Mouse (Mus musculus) ovary, adult 18-20 months (tissue): ENCODE measurements around the gene Scd3.
"Not testable (repeated sequence)": the region's sequence is repeated elsewhere in the genome, so short reads cannot be mapped to it uniquely, and the experiment has no call there.

Source experiments
- DNase-seq: peaks from one replicate; pipeline ENCODE4 v3.0.0; 2022; ENCODE audit warnings: low spot score, mixed read lengths

Gene Scd3

DNA sequence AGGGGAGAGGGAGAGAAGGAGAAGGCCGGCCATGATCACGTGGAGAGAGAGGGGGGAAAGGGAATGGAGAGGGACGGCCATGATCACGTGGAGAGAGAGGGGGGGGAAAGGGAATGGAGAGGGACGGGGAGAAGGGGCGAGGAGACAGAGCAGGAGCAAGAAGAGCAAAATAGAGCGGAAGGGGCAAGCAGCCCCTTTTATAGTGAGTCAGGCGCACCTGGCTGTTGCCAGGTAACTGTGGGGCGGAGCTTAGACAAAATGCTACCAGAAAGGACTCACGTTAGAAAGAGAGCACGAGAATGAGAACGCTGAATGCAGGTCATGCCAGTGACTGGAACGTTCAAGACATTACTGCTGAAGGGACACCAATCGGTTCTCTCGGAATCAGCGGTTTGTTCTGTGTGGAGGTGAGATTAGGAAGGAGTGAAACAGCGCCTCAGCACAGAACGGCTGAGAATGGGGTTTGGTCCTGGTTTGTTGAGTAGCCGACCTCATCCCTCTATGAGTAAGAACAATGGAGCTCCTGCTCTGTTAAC is 34.5 kb downstream of the Scd3 start:
- no peak for DNase-seq

DNA sequence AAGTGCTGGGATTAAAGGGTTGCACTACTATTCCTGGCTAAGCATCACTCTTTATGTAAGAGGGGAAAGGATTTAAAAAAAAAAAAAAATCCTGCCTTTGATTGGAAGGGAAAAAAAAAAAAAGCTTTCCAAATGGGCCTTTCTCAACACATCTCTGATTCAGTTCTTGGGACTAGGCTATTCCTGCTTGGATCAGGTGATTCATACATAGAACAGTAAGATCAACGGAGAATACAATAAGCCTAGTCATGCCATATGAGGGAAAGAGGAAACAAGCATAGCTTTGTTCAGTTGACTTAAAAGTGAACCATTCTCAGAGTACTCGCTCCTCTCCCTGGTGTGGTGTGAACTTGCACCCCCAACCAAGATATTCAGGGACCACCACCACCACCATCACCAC is 35.8 kb downstream of the Scd3 start:
- no peak for DNase-seq

DNA sequence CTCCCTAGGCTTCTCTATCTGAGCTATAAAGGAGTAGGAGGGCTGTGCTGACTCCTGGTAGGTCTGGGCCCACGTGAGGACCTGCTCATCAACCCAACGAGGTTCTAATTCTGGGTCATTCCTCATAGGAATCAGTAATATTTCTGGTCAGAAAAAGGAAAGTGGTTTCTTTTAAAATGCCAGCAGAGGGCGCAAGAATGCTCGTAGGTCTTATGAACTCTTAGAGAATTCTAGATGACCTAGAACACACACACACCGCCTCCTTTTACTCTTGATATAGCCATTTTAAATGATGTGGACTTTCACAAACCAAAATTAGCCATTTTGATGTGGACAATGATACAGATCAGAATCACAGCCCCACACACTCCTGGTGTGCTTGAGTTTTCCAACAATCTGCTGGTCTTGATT is 42.7 kb downstream of the Scd3 start:
- DNase-seq, result no peak

DNA sequence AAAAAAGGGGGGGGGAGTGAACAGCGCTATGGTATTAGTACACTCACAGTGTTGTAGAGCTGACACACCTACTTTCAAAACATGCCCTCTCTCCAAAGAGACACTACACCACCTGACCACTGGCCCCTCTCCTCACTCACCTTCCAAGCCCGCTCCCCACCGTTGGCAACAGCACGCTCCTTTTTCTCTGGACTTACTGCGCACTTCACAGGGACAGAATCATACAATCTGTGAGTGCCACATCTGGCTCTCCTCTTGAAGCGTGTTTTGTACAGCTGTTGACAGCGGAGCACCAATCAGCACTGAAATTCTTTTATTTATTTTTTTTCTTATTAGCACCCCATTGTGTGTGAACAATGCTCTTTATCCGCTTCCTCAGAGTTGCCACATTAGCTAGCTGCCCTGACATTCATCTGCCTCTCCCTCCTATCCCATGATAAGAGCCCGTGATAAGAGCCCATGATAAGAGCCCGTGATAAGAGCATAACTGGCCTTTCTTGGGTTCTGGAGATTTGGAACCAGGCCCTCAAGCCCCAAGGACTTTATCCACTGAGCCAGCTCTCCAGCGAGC is 43.4 kb downstream of the Scd3 start:
- peak; percentile 73 for DNase-seq

DNA sequence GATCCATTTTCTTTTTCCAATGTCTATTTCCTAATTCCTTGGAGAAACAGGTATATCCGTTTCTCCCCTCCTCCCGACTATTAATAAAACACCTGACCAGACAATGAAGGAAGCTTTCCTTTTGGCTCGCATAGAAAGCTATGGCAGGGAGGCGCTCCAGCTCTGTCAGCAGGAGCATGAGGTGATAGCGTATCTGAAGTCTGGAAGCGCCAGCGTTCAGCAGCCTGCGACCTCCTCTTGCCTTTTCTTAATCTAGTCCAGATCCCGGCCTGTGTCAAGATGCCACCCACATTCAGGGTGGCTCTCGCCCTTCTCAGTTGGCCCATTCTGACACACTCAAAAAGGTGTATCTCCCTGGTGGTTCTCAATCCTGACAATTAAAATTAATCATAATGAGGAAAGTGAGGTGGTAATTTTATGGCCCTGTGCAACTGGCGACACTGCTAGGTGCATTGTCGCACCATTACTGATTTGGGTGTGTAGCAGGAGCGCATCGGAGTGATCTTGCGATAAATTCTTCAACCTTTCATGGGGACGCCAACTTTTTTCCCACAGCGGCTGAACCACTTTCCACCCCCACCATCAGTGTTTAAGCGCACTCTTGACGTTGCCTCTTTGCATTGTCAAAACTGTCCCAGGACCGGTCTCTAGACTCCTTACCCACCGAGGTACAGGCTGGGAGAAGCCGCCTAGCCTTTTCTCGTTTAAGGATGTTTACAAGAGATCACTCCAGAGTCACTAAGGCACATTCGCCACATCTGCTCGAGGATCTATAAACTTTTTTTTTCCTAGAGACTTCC is 44.4 kb downstream of the Scd3 start:
- peak; percentile 23 for DNase-seq

DNA sequence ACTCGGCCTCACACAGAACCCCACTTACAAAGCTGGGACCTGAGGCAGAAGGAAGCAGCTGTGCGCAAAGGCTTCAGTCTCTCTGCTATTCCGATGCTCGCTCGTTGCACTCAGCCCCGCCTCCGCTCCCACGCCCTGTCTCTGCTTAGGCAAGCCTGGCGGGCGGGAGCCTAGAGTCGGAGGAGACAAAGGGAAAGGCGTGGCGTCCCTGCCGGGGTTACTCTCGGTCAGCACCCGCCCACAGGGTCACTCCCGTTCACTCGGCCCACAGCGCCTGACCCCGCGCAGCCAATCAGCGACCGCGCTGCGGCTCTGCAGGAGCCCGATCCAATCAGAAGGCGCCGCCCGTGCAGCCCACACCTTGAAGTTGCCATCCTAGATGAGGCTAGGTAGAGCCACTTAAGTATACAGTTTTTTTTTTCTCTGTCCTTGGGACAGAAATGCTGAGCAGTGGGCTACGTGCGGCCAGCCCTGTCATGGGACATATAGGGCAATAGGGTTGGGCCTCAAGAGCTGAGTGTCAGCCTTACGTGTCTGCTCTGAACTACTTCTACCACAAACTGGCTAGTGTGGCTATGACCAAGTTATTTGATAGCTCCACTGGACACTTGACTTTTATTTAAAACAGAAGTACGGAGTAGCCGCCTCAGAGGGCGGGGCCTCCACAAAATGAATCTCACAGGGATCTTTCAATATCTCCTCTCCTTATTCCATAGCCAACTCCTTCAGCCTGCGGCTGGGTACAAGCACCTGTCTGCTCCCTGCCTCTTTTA is 45.2 kb downstream of the Scd3 start:
- peak; percentile 95 for DNase-seq

- no peak for DNase-seq
These were observed 45.8 kb downstream of the Scd3 start for GRCm38 (mm10) chr19:44248854-44249351.

GRCm38 (mm10) chr19:44251138-44251537 is 48.1 kb downstream of the Scd3 start:
- DNase-seq, result not testable (repeated sequence)

GRCm38 (mm10) chr19:44251936-44252558 is 49.0 kb downstream of the Scd3 start:
- no peak for DNase-seq

DNA sequence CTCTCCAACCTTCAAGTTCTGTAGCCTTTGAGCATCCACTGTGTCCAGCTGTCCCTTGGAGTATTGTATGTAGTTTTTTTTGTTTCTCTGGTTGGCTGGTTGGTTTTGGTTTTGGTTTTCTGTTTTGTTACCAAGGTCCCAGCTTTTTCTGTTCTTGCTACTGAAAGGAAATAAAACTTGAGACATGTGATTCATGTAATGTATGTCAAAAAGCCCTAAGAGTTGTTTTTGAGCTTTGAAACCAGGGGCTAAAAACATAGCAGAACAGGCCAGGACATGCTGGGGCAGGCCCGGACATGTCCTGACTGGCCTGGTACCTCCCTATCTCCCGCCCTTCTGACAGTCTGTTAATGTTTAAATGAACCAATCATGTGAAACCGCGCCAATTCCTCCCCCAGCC is 51.0 kb downstream of the Scd3 start:
- not testable (repeated sequence) for DNase-seq

DNA sequence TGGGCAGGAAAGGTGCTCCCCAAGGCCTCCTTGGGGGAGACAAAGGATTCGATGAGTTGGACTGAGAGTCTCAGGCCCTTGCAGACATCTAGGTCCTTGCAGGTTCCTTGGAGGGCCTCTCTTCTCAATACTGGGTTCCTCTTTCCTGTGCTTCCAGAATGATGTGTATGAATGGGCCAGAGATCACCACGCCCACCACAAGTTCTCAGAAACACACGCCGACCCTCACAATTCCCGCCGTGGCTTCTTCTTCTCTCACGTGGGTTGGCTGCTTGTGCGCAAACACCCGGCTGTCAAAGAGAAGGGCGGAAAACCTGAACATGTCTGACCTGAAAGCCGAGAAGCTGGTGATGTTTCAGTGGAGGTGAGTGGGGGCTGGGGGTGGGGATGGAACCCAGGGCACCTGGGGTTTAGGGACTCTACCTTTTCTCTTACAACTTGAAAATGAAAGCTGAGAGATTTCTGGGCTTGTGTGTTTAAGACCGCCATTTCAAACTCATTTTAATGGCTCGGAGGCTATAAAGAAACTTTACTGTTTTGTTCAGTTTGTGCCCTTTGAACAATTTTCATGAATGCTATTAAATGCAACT is 54.4 kb downstream of the Scd3 start:
- DNase-seq, result no peak

GRCm38 (mm10) chr19:44259484-44259883 is 56.4 kb downstream of the Scd3 start:
- no peak for DNase-seq

DNA sequence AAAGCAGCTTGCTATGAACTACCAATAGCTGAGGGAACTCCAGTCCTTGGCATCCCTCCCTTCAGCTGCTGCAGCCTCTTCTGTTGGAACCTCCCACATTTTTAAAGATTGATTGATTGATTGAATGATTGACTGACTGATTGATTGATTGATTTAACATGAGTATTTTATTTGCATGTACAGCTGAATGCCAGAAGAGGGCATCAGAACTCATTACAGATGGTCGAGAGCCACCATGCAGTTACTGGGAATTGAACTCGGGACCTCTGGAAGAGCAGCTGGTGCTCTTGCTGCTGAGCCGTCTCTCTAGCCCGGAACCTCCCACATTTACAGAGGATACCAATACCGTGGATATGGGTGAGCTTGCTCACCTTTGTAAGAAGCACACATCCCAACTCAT is 57.4 kb downstream of the Scd3 start:
- no peak for DNase-seq

DNA sequence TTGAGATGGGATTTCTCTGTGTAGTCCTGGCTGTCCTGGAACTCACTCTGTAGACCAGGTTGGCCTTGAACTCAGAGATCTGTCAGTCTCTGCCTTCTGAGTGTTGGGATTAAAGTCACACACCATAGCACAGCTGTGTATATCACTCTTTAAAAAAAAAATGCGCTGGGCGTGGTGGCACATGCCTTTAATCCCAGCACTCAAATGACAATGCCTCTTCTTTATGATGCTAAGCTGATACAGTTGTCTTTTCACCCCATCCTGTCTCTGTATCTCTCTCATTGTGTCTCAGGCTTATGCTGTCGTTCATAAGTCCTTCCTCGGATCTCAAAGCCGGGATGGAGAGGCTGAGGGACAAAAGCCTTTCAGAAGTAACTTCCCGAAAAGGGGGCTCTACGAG is 58.7 kb downstream of the Scd3 start:
- DNase-seq, result no peak

- DNase-seq, result no peak
These were observed 60.5 kb downstream of the Scd3 start for GRCm38 (mm10) chr19:44263581-44263980.

DNA sequence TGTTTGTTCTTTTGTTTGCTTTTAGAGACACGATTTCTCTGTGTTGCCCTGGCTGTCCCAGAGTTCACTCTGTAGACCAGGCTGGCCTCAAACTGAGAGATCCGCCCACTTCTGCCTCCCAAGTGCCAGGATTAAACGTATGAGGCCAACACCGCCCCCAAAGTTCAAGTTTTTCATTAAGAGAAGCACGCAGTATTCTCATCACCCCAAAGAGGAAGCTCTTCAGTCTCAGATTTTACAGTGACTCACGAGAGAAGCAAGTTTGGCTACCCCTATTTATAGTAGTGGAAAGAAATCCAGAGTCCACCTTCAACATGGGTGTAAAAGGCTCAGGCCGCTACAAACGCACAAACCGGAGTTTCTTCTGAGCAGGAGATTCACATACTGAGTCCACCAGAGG is 61.2 kb downstream of the Scd3 start:
- DNase-seq, result no peak

DNA sequence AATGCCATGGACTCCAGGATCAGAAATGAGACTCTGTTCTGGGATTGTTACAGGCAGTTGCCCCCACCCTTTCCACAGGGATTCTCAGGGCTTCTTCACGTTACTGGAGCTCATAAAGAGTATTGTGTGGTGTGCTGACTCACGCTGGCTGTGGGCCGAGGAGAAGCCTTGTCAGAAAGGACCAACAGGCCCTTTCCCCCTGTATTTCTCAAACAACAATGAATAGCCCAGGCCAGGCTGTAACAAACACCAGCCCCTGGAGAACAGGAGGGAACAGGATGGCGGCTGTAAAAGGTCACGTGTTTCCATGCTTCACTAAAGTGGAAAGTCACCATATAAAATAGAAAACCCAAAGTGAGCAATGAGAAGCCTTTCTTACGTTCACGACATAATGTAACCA is 62.2 kb downstream of the Scd3 start:
- DNase-seq, result no peak

GRCm38 (mm10) chr19:44265911-44266337 is 62.9 kb downstream of the Scd3 start:
- DNase-seq, result no peak

GRCm38 (mm10) chr19:44266458-44266823 is 63.4 kb downstream of the Scd3 start:
- DNase-seq, result no peak

DNA sequence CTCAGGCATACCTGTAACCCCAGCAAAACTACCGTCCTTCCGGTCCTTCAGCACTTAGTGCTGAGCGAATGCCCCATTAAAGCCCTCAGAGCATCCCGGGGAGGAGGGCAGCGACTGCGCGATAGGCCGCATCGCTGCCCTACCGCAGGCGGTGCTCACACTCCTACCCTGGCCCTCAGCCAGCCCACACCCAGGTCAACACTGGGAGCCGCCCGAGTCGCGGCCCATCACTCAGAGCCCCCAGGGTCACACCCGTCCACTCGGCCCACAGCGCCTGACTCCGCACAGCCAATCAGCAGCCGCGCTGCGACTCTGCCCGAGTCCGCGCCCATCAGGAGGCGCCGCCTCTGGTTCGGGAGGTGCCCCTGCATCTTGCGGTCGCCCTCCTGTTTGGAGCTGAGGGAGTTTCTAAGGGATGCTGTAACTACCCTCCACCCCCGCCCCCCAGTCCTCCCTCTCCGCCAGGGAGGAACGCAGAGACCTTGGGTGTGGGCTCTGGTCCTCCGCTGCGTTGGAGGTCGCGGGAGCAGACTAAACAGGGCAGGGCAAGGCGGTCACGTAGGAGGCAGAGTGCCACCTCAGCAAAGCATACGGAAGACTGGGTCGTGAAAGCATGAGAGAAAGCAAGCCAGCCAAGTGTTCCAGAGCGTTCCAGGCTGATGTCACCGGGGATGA is 63.9 kb downstream of the Scd3 start:
- DNase-seq, result peak; percentile 96

DNA sequence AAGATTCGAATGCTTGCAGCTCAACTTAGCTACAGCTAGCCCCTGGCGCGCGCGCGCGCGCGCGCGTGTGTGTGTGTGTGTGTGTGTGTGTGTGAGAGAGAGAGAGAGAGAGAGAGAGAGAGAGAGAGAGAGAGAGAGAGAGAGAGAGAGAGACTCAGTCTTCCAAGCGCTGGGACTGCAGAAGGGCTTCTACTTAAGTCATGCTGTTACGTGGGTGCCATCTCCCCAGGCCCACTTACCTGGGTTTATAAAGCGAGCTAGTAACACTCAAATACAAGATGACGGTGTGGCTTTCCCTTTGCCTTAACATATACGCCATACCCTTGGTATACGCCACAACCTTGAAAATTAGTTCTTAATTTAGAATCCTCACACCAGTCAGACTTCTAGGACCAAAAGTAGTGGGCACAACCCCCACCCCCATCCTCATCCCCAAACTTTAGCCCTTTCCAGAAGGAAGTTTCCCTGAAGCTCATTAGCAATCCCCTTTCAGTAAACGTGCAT is 64.5 kb downstream of the Scd3 start:
- no peak for DNase-seq
